Mouse (Mus musculus) layer of hippocampus, adult 2 months (tissue): ENCODE data around the gene Ttn. TPM values are rescaled to one million over a fixed set of nuclear protein-coding genes. Genes with fewer than 3 reads are reported as not detected.

Experiments
- DNase-seq, 2 experiments: peaks; one replicate each; pipeline ENCODE4 v3.0.0; 2022; ENCODE audit warnings: low spot score in 2 of 2
- H3K27ac ChIP-seq: fragments of 200-600 bp; 2 replicates; pipeline ENCODE4 v1.8.1; 2022
- H3K4me3 ChIP-seq: fragments of 200-600 bp; 2 replicates; pipeline ENCODE4 v1.8.1; 2022; ENCODE audit warnings: mild to moderate bottlenecking
- CTCF ChIP-seq: fragments of 200-600 bp; conservative IDR thresholded peaks from 2 replicates; pipeline ENCODE4 v1.8.1; 2022; ENCODE audit warnings: antibody characterized with exemption, mild to moderate bottlenecking, moderate library complexity
- total RNA-seq, 2 experiments: library from RNA; stranded (reverse); gene quantifications; 2 replicates each; pipeline ENCODE4 v1.2.3; 2021

Ttn gene
- total RNA-seq, 2 experiments from 2014 or later, result 0.54 to 1.1 TPM

DNA sequence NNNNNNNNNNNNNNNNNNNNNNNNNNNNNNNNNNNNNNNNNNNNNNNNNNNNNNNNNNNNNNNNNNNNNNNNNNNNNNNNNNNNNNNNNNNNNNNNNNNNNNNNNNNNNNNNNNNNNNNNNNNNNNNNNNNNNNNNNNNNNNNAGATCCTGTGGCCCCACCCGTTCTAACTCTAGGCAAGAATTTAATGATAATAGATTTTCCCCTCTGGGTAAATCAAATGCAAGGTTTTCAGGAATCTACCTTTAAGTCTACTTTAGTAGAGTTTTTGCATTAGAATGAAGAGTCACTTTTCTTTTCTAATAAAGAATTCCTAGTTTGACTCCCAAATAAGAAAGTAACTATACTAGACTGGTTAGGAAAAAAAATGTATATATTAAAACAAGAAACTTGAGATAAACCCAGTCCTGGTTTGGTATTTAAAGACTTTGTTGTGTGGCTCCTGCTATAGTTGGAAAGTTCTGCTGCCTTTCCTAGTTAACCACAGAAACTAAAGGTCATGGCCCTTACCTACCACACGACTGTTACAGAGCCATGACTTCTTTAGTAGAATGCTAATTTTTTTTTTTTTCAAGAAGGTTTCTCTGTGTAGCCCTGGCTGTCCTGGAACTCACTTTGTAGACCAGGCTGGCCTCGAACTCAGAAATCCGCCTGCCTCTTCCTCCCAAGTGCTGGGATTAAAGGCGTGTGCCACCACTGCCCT lies 177.0 kb downstream of the Ttn start:
- DNase-seq, result no peak
- no peak overlapping the region for H3K4me3 ChIP-seq
- no peak overlapping the region for H3K27ac ChIP-seq
- no peak for TF ChIP-seq CTCF

DNA sequence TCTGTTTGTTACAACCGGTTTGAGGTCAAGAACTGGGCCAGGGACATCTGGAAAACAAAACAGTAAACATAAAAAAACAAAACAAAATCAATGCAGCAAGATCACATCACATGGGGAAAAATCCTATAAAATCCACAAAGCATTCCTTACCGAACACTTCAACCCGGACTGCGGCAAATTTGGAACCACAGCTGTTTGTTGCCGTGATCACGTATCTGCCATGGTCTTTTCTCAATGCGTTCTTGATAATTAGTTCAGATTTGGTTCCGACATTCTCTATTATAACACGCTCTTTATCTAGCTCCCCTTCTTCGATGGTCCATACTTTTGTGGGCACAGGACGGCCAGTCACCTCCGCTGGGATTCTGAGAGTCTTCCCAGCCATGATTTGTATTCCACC lies 198.2 kb downstream of the Ttn start:
- Histone ChIP-seq H3K27ac (no peak overlapping the region), H3K4me3 (no peak overlapping the region)
- no peak for DNase-seq
- no peak for TF ChIP-seq CTCF

DNA sequence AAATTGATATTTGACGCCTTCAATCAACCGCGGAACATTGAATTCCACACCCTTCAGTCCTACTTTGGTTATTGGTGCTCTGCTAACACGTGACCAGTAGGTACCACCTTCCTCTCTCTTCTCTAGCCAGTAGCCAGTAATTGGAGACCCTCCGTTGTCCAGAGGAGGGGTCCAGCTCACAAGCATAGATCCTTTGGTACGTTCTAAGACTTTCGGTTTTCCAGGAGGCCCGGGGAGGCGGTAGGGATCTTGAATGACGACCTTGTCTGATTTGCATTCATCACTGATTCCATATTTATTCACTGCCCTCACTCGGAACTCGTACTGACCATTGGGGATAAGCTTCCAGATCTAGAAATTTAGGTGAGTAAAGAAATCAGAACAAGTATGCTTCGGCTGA lies 201.6 kb downstream of the Ttn start:
- no peak overlapping the region for H3K27ac ChIP-seq
- no peak overlapping the region for H3K4me3 ChIP-seq
- no peak for DNase-seq
- no peak for TF ChIP-seq CTCF

DNA sequence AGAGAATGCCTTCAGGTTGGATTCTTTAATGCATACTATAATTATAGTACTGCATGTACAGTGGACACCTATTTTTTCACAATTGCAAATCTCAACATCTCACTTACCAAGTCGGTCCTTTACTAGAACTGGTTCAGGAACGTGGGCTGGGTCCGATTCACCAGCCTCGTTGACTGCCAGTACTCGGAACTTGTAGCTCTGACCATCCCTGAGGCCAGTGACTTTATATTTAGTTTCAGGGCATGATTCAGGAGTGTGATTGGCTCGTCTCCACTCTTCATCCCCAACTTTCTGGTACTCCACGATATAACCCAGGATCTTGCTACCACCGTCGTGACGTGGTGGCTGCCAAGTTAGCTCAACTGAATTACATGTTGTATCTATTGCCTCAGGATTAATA lies 212.5 kb downstream of the Ttn start:
- Histone ChIP-seq H3K27ac (no peak overlapping the region), H3K4me3 (no peak overlapping the region)
- DNase-seq, result no peak
- TF ChIP-seq CTCF, result no peak

DNA sequence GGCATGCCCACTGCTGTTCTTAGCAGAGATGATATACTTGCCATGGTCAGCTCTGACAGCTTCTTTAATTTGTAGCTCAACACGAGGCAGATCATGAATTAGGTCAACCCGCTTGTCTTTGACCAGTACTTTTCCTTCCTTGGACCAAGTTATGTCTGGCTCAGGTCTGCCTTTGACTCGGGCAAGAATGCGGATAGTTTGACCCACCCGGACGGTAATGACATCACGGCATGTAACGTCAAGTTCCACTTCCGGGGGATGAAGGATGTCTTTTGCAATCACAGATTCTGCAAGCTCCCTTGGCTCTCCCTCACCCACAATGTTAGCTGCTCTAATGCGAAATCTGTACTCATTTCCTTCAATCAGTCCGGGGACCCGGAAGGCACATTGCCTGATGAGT lies 215.1 kb downstream of the Ttn start:
- no peak overlapping the region for H3K27ac ChIP-seq
- H3K4me3 ChIP-seq, result no peak overlapping the region
- no peak for TF ChIP-seq CTCF
- no peak for DNase-seq

DNA sequence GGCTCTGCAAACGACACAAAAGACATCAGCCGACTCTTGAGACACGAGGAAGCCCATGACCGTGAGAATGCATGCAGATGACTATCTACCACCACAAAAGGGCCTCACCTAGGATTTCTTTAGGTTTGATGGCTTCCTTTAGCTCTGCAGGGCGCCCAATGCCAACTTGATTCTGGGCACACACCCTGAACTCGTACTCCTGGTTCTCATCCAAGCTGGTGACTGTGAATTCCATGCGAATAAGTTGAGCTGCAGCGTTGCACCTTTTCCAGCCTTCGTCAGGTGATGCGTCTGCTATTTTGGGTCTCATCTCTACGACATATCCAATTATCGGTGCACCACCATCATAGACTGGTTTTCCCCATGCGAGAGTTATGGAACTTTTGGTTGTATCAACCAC lies 217.8 kb downstream of the Ttn start:
- no peak for TF ChIP-seq CTCF
- DNase-seq, result no peak
- Histone ChIP-seq H3K27ac (no peak overlapping the region), H3K4me3 (no peak overlapping the region)

DNA sequence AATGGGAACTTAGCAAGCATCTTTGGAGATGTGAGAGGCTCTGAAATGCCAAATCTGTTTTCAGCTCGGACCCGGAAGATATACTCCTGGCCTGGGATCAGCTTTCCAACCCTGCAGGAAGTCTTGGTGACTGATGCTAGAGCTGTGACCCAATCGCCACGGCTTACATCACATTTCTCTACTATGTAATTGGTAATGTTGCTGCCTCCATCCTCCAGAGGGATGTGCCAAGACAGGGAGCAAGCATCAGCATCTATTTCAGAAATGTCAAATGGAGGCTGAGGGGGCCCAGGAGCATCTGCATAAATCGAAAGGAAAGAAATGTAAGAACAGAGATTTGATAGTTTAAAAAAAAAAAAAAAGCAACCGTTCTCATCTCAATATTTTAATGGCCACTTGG lies 220.2 kb downstream of the Ttn start:
- H3K4me3 ChIP-seq, result no peak overlapping the region
- DNase-seq, result no peak
- no peak for TF ChIP-seq CTCF
- H3K27ac ChIP-seq, result no peak overlapping the region

DNA sequence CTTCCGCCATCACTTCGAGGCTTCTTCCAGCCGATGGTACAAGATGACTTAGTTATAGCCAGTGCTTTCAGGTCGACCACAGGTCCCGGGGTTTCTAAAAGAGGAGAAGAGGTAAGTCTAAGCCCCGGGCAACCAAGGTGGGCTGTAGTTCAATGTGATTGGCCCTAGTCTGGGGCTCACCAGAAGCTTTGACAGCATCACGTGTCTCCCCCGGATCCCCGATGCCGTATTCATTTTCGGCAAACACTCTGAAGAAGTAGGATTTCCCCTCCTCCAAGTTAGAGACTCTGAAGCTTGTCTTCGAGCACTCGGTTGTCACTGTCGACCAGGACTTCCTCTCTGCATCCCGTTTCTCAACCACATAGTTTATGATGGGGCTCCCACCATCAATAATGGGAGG lies 225.9 kb downstream of the Ttn start:
- TF ChIP-seq CTCF, result no peak
- H3K27ac ChIP-seq, result no peak overlapping the region
- no peak for DNase-seq
- H3K4me3 ChIP-seq, result no peak overlapping the region

DNA sequence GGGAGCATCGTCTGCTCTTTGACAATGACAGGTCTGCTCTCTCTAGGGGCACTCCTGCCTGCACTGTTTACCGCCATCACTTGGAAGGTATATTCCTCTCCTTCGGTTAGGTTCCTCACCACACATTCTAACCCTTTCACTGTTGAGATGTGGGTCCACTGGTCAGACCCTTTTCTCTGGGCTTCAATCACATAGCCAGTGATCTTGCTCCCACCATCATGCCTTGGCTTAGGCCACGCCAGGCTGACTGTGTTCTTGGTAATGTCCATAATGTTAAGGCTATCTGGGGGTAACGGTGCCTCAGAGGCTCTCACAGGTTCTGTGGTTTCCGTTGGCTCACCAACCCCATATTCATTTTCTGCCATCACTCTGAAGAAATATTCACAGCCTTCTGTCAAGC lies 230.4 kb downstream of the Ttn start:
- no peak for DNase-seq
- H3K4me3 ChIP-seq, result no peak overlapping the region
- TF ChIP-seq CTCF, result no peak
- no peak overlapping the region for H3K27ac ChIP-seq

DNA sequence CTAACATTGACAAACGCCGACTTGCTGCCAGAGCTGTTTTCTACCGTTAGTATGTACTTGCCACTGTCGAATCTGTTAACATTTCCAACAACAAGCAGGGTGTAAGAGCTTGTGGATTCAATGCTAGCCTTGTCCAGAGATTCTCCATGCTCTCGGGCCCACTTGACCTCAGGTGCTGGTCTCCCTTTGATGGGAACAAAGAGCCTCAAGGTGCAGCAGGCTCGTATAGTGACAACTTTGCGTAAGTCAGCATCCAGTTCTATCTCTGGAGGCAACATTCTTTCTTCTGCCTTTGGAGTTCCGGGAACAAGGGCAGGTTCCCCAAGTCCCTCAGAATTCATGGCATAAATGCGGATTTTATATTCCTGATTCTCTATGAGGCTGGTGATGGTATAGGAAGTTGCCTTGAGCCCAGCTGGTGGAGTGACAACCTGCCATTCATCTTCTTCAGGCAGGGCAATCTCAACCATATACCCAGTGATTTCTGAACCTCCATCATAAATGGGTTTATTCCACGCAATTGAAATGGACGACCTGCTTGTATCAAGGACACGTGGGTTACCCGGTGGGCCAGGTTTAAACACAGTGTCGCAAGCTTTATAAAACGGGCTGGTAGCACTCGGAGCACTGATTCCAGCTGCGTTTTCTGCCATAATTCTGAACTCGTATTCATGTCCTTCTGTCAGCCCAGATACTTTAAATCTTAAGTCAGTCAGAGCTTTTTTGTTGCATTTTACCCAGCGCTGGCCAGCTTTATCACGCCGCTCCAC lies 232.8 kb downstream of the Ttn start:
- H3K27ac ChIP-seq, result no peak overlapping the region
- H3K4me3 ChIP-seq, result no peak overlapping the region
- DNase-seq, result no peak
- TF ChIP-seq CTCF, result no peak

DNA sequence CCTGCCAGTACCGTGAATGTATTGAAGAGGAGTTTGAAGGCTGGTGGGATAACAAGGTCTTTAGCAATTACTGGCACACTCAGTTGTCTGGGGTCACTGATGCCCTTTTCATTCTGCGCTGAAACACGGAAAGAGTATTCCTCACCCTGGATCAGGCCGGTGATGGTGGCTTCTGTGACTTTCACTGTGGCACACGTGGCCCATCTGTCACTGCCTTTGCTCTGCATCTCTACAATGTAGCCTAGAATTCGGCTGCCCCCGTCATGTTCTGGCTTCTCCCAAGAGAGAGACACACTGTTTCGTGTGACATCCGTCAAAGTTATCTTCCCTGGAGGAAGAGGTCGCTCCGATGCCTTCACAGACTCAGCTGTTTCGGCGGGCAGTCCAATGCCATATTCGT lies 233.7 kb downstream of the Ttn start:
- Histone ChIP-seq H3K4me3 (no peak overlapping the region), H3K27ac (no peak overlapping the region)
- no peak for TF ChIP-seq CTCF
- no peak for DNase-seq

DNA sequence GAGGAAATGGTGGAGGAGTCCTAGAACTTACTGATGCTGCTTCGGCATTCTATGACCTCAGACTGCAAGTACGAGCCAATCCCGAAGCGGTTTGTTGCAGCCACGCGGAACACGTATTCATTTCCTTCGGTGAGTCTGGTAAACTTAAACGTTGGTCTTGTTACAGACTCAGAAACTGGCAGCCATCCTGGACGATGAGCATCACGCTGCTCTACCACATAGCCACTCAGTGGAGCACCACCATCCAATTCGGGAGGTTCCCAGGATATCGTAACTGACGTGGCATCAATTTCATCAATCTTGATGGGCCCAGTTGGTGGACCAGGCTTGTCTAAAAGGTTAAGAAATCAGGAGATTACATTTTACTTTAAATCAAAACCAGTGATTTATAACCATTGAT lies 262.7 kb downstream of the Ttn start:
- no peak for DNase-seq
- H3K27ac ChIP-seq, result no peak overlapping the region
- TF ChIP-seq CTCF, result no peak
- H3K4me3 ChIP-seq, result no peak overlapping the region

DNA sequence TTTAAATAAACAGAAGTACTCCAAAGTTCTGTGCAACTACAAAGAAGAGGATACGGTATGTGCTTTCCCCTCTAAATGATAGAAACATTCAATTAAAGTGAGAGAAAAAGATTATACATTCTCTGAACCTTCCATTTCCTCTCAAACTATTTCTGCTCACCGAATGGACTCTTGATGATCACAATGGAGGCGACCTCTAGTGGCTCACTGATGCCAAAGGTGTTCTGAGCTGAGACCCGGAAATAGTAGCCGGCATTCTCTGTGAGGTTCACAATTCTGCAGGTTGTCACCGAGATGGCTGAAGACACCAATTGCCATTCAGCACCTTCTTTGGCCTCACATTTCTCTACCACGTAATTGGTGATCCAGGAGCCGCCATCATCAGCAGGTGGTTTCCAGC lies 267.4 kb downstream of the Ttn start:
- H3K4me3 ChIP-seq, result no peak overlapping the region
- TF ChIP-seq CTCF, result peak; percentile 41
- H3K27ac ChIP-seq, result no peak overlapping the region
- no peak for DNase-seq

DNA sequence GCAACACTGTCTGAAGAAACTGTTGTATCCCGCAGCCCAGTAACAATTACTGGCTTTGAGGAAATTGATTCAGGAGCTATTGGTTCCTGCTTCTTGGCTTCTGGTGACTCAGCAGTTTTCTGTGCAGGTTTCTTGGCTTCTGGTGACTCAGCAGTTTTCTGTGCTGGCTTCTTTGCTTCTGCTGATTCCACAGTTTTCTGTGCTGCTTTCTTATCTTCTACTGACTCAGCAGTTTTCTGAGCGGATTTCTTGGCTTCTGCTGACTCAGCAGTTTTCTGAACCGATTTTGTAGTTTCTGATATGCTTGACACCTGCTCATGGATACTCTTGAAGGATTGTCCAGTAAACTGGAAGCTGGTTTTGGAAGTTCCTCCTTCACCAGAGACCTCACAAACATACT lies 273.8 kb downstream of the Ttn start:
- DNase-seq, result no peak
- TF ChIP-seq CTCF, result no peak
- Histone ChIP-seq H3K4me3 (no peak overlapping the region), H3K27ac (no peak overlapping the region)
